Mouse (Mus musculus) gastrocnemius, postnatal 10 days (tissue): Measurements from ENCODE around the gene Trf. TPM values are rescaled to one million over a fixed set of nuclear protein-coding genes. Genes with fewer than 3 reads are reported as not detected.

Experiments used
- total RNA-seq, 2 experiments: library from RNA; stranded (reverse); gene quantifications; 2 replicates each; pipeline ENCODE4 v1.2.3; 2021

Trf gene
- total RNA-seq, 2 experiments from 2014 or later: 12.1 to 27.5 TPM

Other genes starting within 250 kb of the Trf start
- gene Slco2a1, start 241.7 kb downstream of the Trf start, total RNA-seq: 1 to 10 TPM in 1 of 2 experiments, under 1 TPM in 1; 0.92 to 1.8 TPM
- gene Rab6b, start 118.7 kb downstream of the Trf start, total RNA-seq: 1 to 10 TPM; 1.2 to 1.9 TPM
- gene Srprb, start 28.3 kb downstream of the Trf start, total RNA-seq: 10 to 100 TPM; 15.3 to 17.0 TPM
- 1 to 10 TPM; 4.7 to 5.1 TPM for gene Gm20425, start 137 bp downstream of the Trf start, total RNA-seq
- gene 1300017J02Rik, start 74.6 kb upstream of the Trf start, total RNA-seq: under 1 TPM in 1 of 2 experiments, not detected in 1; 0.43 TPM
- gene Topbp1, start 74.8 kb upstream of the Trf start, total RNA-seq: 10 to 100 TPM; 17.7 to 24.0 TPM
- gene Cdv3, start 135.4 kb upstream of the Trf start, total RNA-seq: 100 to 1,000 TPM; 146 to 147 TPM
- 1 to 10 TPM in 1 of 2 experiments, under 1 TPM in 1; 0.72 to 1.1 TPM for gene Bfsp2, start 250.0 kb upstream of the Trf start, total RNA-seq